Mouse (Mus musculus): Measurements from ENCODE around the gene Cog3. TPM values are rescaled to one million over a fixed set of nuclear protein-coding genes. Genes with fewer than 3 reads are reported as not detected.
A peak's percentile ranks its signal among the peaks of the same experiment; 100 is the strongest.

The Cog3 gene
- polyA plus RNA-seq (2015; fragmentation: Nextera tagmentation; extraction: Ambion mirVana) = 23.4 and 24.1 TPM in 2 replicates

DNA sequence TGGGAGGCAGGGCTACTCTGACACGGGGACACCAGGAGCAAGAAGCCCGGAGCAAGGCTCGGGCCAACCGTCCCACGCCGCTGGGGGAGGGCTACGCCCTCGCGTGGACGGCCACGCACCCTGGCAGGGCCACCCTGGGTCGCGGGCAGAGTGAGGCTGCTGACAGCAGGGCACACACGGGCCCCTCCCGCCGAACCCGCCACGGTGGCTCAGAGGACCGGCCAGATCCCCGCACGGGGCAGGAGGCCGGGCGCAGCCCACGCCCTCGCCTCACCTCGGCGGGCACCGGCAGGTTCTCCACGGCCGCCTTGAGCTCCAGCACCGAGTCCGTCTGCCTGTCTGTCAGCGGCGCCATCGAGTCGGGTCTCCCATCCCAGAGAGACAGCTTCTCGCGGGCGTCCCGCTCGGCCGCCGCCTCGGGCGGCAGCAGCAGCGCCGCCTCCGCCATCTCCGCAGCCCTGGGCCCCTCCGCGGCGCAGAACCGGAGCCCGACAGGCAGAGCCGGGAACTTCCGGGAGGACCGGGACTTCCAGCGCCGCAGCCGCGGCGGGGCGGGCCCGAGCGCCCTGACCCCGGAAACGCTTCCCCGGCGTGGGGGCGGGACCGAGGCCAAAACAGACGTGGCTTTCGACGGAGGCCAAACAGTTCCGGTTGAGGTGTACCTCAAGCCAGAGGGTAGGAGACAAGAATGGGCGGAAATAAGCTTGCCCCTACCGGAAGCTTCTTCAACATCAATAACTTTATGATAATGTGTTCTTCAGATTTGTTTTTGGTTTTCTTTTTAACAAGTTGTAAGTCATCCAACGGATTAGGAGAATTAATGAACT is at the start of gene Cog3:
TSS of gene Cog3 (minus strand) at position 527 of the 827 bp plus-strand sequence.
- H3K4me3 ChIP-seq = peak within 1 kb of the TSS; percentile 61
- no peaks in the 10 kb centered on the region for H3K9me3 ChIP-seq
- H3K36me3 ChIP-seq = no peaks in the 10 kb centered on the region
- WGBS = under 1% methylated on average over 78 of the region's 78 CpGs
- peak; percentile 98 for ATAC-seq (replicated peaks)
- H3K27me3 ChIP-seq = no peaks in the 10 kb centered on the region
- H3K27ac ChIP-seq (replicated peaks) = peak within 1 kb of the TSS; percentile 87
- peaks cover 30% of the 10 kb centered on the region for H3K4me1 ChIP-seq
- peak within 1 kb of the TSS; percentile 77 for H3K9ac ChIP-seq (replicated peaks)
- H3K4me2 ChIP-seq (replicated peaks) = peak within 1 kb of the TSS; percentile 91

DNA sequence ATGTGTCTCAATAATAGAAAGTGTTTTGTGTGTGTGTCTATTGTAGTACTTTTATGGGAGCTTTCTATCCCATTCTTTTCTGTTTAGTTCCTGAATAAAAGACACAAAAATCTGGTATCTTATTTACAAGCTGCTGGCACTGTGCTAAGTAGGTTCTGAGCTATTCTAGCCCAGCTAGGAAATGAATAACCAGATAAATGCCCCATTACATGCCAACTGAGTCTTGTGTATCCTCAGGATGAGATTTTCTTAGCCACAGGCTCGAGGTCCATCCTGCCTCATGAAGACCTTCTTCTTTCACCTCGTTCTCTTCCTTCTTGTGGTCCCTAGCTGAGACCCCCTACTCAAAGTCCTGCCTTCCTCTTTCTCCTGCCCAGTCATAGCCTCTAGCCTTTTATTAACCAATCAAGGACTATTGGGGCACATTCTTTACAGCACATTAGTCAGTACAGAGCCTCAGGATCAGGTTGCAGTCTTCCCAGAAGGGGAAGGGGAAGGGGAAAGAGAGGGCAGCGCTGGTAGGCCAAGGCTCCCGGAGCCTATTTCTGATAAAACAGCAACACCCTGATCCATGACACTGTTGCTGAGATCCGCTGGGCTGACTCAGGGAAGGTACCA is 43.6 kb upstream of the Cog3 start:
- Histone ChIP-seq H3K4me2 (replicated peaks) (no peak overlapping the region), H3K9ac (replicated peaks) (no peak overlapping the region), H3K27me3 (no peaks in the 10 kb centered on the region), H3K9me3 (no peaks in the 10 kb centered on the region), H3K4me1 (no peaks in the 10 kb centered on the region), H3K4me3 (no peak overlapping the region), H3K36me3 (no peaks in the 10 kb centered on the region), H3K27ac (replicated peaks) (no peak overlapping the region)
- no peak for ATAC-seq (replicated peaks)
- WGBS = 43% methylated on average over 5 of the region's 5 CpGs

- no peak overlapping the region for H3K9ac ChIP-seq (replicated peaks)
- ATAC-seq (replicated peaks) = no peak
- H3K4me1 ChIP-seq = no peaks in the 10 kb centered on the region
- no peaks in the 10 kb centered on the region for H3K9me3 ChIP-seq
- H3K36me3 ChIP-seq = no peaks in the 10 kb centered on the region
- 91% methylated on average over 4 of the region's 4 CpGs for WGBS
- H3K4me3 ChIP-seq = no peak overlapping the region
- no peak overlapping the region for H3K4me2 ChIP-seq (replicated peaks)
- no peak overlapping the region for H3K27ac ChIP-seq (replicated peaks)
- no peaks in the 10 kb centered on the region for H3K27me3 ChIP-seq
These were observed 41.6 kb upstream of the Cog3 start for GRCm38 (mm10) chr14:75795918-75796317.

- Histone ChIP-seq H3K36me3 (no peaks in the 10 kb centered on the region), H3K4me1 (no peaks in the 10 kb centered on the region), H3K27me3 (no peaks in the 10 kb centered on the region), H3K9me3 (no peaks in the 10 kb centered on the region), H3K4me2 (replicated peaks) (no peak overlapping the region), H3K27ac (replicated peaks) (no peak overlapping the region), H3K9ac (replicated peaks) (no peak overlapping the region), H3K4me3 (no peak overlapping the region)
- 82% methylated on average over 5 of the region's 5 CpGs for WGBS
- no peak for ATAC-seq (replicated peaks)
These were observed 40.4 kb upstream of the Cog3 start for GRCm38 (mm10) chr14:75794726-75795125.

DNA sequence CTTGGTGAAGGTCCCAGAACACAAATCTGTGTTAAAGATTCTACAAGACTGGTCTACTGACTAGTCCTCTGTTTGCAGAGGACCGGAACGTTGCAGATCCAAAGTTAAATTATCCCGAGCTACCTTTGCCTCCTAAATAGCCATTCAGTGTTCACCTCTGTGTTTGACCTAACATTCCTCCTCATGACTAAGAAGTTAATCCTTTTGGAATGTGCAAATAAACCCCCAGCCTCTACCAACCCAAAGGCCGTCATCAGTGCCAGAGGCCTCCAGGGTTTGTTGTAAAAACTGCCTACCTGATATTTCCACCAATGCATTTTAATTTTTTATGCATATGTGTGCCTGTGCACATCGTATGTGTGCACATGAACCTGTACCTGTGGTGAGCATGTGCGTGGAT is 40.0 kb upstream of the Cog3 start:
- H3K36me3 ChIP-seq = no peaks in the 10 kb centered on the region
- WGBS = 78% methylated on average over 6 of the region's 6 CpGs
- no peak overlapping the region for H3K4me3 ChIP-seq
- no peaks in the 10 kb centered on the region for H3K27me3 ChIP-seq
- no peak overlapping the region for H3K27ac ChIP-seq (replicated peaks)
- H3K9ac ChIP-seq (replicated peaks) = no peak overlapping the region
- H3K9me3 ChIP-seq = no peaks in the 10 kb centered on the region
- no peaks in the 10 kb centered on the region for H3K4me1 ChIP-seq
- H3K4me2 ChIP-seq (replicated peaks) = no peak overlapping the region
- no peak for ATAC-seq (replicated peaks)

DNA sequence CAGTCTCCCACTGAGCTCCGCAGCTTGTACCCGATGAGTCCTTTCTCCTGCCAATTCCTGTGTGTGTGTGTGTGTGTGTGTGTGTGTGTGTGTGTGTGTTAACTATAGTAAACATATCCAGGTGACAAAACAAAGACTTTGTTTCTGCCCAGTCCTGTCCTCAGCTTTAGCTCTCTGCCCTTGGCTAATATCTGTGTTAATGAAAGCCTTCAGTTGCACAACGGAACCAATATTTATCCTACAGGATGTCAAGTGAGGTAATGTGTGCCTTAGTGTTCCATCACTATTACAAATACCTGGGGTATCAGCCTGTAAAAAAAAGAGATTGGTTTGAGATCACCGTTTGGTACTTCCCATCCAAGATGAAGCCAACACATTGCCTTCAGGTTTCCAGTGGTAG is 38.8 kb upstream of the Cog3 start:
- Histone ChIP-seq H3K9me3 (no peaks in the 10 kb centered on the region), H3K9ac (replicated peaks) (no peak overlapping the region), H3K27me3 (0 out of 2 replicates have a peak, but pooled peaks cover 8% of the 10 kb centered on the region), H3K4me2 (replicated peaks) (no peak overlapping the region), H3K27ac (replicated peaks) (no peak overlapping the region), H3K4me3 (no peak overlapping the region), H3K4me1 (no peaks in the 10 kb centered on the region), H3K36me3 (no peaks in the 10 kb centered on the region)
- ATAC-seq (replicated peaks) = no peak
- WGBS = 90% methylated on average over 4 of the region's 4 CpGs

- Histone ChIP-seq H3K27ac (replicated peaks) (no peak overlapping the region), H3K9me3 (no peaks in the 10 kb centered on the region), H3K9ac (replicated peaks) (no peak overlapping the region), H3K4me1 (peaks cover 6% of the 10 kb centered on the region), H3K4me3 (no peak overlapping the region), H3K27me3 (0 out of 2 replicates have a peak, but pooled peaks cover 8% of the 10 kb centered on the region), H3K36me3 (no peaks in the 10 kb centered on the region), H3K4me2 (replicated peaks) (no peak overlapping the region)
- 88% methylated on average over 3 of the region's 3 CpGs for WGBS
- no peak for ATAC-seq (replicated peaks)
These were observed 37.1 kb upstream of the Cog3 start for GRCm38 (mm10) chr14:75791372-75791771.

DNA sequence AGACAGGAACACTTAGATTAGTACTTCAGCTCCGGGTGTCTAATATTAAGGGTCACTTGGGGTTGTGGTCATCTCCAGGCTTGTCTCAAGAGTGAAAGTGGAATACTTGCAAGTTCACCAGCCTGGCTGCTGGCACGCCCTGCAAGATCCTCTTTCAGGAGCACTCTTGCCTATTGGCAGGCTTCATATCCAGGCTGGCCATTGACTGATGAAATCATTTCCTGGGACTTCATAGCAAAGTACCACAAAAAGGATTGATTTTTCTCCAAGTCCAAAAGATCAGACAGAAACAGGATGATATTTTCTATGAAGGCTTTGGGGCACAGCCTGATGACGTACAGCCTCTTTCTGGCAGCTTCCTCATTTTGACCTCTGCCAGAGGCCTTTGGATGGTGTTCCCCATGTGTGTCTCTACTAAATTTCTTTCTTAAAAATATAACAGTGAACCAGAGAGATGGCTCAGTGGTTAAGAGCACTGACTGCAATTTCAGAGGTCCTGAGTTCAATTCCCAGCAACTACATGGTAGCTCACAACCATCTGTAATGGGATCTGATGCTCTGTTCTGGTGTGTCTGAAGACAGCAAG is 36.2 kb upstream of the Cog3 start:
- Histone ChIP-seq H3K9ac (replicated peaks) (no peak overlapping the region), H3K4me3 (no peak overlapping the region), H3K9me3 (no peaks in the 10 kb centered on the region), H3K4me1 (peaks cover 13% of the 10 kb centered on the region), H3K4me2 (replicated peaks) (no peak overlapping the region), H3K36me3 (no peaks in the 10 kb centered on the region), H3K27ac (replicated peaks) (no peak overlapping the region), H3K27me3 (0 out of 2 replicates have a peak, but pooled peaks cover 8% of the 10 kb centered on the region)
- WGBS = 86% methylated on average over 3 of the region's 3 CpGs
- ATAC-seq (replicated peaks) = no peak

DNA sequence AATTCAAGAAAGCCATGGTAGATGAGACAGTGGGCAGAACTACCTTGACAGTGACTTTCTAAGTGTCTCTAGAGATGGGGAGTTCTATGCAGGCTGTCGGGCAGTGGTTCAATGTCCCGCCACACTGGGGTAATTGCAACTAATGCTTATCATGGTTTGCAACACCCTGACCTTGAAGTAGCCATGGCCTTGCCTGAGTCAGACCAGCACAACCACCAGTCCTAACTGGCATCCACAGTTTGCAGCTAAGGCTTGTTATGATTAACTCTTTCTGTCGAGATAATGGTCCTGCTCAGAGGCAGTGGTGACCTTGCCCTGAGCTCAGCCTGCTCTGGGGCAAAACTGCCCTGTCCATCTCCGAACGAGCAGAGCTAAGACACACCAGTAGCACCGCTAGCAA is 35.0 kb upstream of the Cog3 start:
- H3K9me3 ChIP-seq = no peaks in the 10 kb centered on the region

DNA sequence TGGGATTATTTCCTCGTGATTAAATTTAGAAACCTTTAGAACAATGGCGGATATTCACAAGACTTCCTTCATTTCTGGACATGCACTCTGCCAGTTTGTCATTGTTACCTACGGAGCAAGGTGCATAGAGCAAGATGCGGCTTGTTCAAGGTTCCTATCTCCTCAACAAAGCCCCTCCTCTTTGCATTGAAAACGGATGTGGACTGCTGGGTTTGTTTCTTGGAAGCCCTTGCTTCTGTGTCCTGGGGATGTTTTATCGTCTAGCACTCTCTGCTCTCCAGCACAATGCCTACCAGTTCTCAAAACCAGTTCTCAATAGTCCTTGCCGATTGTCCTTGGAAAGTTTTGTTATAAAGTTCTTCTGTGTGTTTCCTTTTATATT is 33.5 kb upstream of the Cog3 start:
- Histone ChIP-seq H3K9ac (replicated peaks) (no peak overlapping the region), H3K36me3 (no peaks in the 10 kb centered on the region), H3K4me3 (no peak overlapping the region), H3K27me3 (0 out of 2 replicates have a peak, but pooled peaks cover 8% of the 10 kb centered on the region), H3K4me1 (peaks cover 13% of the 10 kb centered on the region), H3K9me3 (no peaks in the 10 kb centered on the region), H3K4me2 (replicated peaks) (peak overlapping the region; percentile 76; the same call in 1 of the 2 replicates), H3K27ac (replicated peaks) (no peak overlapping the region)
- ATAC-seq (replicated peaks) = no peak
- WGBS = 36% methylated on average over 7 of the region's 7 CpGs

More for the DNA sequence above, 35.0 kb upstream of the Cog3 start:
- no peak overlapping the region for H3K4me3 ChIP-seq
- H3K4me1 ChIP-seq = peaks cover 13% of the 10 kb centered on the region
- H3K27ac ChIP-seq (replicated peaks) = no peak overlapping the region
- ATAC-seq (replicated peaks) = no peak
- H3K27me3 ChIP-seq = 0 out of 2 replicates have a peak, but pooled peaks cover 8% of the 10 kb centered on the region
- WGBS = 80% methylated on average over 6 of the region's 6 CpGs
- no peak overlapping the region for H3K9ac ChIP-seq (replicated peaks)
- no peak overlapping the region for H3K4me2 ChIP-seq (replicated peaks)
- no peaks in the 10 kb centered on the region for H3K36me3 ChIP-seq

DNA sequence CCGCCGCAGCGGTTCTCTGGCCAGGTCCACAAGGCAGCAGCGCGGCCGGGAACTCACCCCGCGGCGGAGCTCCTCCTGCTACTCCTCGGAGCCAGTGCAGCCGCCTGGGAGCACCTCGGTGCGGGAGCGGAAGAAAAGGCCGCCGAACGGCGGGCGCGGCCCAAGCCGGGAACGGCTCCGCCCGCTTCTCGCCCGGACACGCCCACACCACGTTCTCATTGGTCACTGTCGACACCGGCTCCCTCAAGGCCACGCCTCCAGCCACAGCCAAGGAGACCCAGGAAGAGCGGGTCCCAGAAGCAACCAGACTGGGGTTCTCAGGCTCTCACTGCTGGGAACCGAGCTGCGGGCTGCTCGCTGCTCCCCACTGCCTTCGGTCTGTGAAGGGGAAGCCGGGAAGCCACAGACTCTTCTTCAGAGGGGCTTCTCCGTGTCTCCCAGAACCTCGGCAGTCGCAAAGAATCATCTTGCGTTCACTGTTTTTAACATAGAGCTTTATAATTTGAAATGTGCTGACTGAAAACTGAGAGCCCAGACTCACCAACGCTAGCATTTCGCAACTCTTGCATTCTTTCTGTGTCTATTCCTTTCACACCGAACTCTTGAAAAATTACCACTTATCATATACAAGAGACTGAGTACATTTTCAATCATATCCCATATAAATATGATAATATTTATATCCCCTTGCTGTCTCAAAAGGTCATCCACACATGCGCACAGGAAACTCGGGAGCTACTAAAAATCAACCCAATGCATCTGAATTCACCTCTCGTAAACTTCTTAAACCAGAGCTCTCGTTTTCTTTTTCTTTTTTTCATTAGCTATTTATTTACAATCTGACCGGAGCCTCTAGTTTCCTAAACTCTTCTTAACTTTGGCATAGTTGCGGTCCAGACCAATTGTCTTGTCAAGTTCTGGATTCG is 32.8 kb upstream of the Cog3 start, which contains the start of gene Slc25a30:
TSS of gene Slc25a30 (minus strand) at position 170 of the 926 bp plus-strand sequence.
- no peaks in the 10 kb centered on the region for H3K9me3 ChIP-seq
- peak within 1 kb of the TSS; percentile 96 for H3K9ac ChIP-seq (replicated peaks)
- peak within 1 kb of the TSS; percentile 76 for H3K4me2 ChIP-seq (replicated peaks)
- peak; percentile 99 for ATAC-seq (replicated peaks)
- peaks cover 13% of the 10 kb centered on the region for H3K4me1 ChIP-seq
- 8% methylated on average over 49 of the region's 51 CpGs for WGBS
- H3K4me3 ChIP-seq = peak within 1 kb of the TSS; percentile 90
- peak within 1 kb of the TSS; percentile 96 for H3K27ac ChIP-seq (replicated peaks)
- H3K36me3 ChIP-seq = no peaks in the 10 kb centered on the region
- 0 out of 2 replicates have a peak, but pooled peaks cover 8% of the 10 kb centered on the region for H3K27me3 ChIP-seq
